Mouse (Mus musculus) layer of hippocampus, postnatal 36 days (tissue): ENCODE results near the gene Jkamp. TPM values are rescaled to one million over a fixed set of nuclear protein-coding genes. Genes with fewer than 3 reads are reported as not detected.
A peak's percentile ranks its signal among the peaks of the same experiment; 100 is the strongest.

Source experiments
- DNase-seq, 2 experiments: peaks; one replicate each; pipeline ENCODE4 v3.0.0; 2022
- microRNA-seq, 2 experiments: library from miRNA; unstranded; fragments of <30 nt; microRNA quantifications; one replicate each; pipeline ENCODE4 v1.2.0; 2021
- total RNA-seq, 2 experiments: library from RNA; stranded (reverse); gene quantifications; 2 replicates each; pipeline ENCODE4 v1.2.3; 2021

Jkamp gene
- total RNA-seq, 2 experiments from 2014 or later, result 52.5 to 52.9 TPM

DNA sequence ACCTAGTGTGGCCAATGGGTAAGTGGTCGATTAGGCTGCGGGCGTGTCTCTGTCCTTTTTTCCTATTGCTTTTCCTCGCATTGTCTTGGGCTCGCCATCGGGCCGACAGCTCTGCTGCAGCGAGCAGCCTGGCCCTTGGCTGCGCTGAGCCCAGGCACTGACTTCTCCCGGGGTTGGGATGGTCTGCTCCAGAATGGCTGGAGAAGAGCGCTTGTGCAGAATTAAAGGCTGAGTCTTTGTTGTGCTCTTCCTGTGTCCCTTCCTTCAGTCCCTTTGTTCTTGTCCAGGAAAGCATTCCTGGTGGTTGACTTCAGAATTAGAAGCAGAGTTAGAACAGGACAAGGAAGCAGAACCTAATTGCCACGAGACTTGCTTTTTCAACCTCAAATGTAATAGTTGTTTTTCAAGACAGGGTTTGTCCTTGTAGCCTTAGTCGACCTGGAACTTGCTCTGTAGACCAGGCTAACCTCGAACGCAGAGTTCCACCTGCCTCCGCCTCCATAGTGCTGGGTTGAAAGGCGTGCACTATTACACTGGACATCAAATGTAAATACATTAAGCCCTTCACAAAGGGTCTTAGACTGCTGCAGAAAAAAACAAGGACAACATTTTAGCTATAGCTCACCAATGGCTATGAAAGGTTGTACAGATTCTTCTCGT lies 907 bp downstream of the Jkamp start:
- DNase-seq, result no peak

DNA sequence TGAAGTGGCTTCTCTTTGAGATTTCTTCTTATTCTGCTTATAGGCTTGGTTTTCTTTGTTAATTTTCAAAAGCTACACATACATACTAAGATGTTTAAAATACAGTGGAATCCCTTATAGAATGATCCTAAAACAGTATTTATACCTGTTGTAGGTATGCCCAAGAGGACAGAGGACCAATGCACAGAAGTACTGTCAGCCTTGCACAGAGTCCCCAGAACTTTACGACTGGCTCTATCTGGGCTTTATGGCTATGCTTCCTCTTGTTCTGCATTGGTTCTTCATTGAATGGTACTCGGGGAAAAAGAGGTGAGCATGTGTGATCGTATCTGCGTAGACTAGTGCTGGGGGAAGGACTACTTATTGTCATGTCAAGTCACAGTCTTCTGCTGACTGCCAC lies 4.4 kb downstream of the Jkamp start:
- DNase-seq, result no peak

DNA sequence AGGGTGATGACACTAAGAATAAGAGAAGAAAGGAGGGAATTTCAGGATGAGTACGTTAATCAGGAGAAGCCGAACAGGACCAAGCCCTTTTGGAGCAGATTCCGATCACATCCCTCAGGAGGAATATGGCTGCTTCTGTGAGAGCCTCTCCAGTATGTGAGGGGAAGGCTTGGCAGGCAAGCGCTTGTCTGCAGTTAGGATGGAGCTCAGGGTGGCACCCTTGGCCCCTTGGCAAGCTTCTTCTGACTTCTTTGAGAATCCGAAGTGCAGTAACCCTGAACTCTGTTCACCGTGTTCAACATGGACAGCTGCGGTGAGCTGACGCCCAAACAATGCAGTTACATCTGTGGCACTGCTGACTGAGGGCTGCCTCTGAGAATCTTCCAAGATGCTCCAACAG lies 11.6 kb downstream of the Jkamp start:
- no peak for DNase-seq

DNA sequence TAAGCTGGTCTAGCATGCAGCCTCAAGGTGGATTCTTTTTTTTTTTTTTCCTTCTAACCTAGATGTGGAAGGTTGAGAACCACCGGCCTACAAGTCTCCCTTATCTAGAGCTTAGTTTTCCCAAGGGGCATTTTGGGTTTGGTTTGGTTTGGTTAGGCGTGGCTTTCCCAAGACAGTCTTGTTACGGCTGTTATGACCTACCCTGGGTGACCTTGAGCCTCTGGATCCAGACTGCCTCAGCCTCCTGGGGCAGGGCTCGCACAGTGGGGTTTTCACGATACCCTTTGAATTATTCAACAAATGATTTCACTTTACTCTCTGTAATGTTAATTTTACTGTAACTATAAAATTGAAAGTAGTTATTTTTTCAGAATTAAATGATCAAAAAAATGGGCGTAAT lies 17.4 kb downstream of the Jkamp start:
- no peak for DNase-seq

DNA sequence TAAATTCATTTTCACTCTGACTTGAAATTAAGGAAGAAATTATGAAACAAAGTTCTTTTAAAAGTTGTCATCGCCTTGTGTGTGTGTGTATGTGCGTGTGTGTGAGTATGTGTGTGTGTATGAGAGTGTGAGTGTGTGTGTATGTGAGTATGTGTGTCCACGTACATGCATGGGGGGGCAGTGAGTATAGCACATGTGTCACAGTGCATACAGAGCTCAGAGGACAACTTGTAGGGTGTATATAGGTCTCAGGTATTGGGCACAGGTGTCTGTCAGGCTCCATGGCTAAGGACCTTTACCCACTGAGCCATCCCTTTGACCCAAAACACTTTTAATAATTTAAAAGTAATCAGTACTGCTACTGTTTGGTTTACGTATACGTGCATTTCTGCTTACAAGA lies 18.6 kb downstream of the Jkamp start:
- DNase-seq, result no peak

DNA sequence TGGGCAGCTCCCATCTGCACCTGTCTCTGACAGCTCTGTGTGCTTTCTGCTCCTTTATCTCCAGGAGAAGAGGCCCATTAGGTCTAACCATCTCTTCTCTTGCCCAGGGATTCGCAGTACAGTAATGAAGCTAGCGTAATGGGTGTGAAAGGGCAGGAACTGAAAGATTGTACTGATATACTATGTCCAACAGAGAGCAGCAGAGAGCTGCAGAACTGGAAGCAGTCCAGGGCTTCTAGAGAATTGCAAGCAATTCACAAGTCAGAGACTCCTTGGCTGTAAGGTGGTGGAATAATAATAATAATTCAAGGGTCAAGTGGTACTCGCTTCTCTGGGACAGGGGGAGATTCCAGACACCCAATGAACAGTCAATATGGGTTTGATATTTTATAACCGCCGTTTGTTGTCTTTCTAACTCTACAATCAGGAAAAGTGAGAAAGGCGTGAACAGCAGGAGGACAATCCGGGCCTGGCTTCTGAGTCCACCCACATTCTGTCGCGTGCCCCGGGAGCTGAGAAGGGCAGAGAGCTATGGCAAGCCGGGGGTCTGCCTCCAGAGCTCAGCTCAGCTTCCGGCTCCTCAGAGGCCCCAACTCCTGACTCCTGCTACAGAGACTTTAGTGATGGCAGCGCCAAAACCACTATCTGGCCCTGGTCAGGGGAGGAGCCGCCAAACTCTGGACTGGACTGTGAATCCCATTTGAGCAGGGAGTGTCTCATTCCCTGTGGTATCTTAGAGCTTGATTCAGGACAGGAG lies 19.3 kb downstream of the Jkamp start:
- peak; percentile 28 to 61 for DNase-seq

DNA sequence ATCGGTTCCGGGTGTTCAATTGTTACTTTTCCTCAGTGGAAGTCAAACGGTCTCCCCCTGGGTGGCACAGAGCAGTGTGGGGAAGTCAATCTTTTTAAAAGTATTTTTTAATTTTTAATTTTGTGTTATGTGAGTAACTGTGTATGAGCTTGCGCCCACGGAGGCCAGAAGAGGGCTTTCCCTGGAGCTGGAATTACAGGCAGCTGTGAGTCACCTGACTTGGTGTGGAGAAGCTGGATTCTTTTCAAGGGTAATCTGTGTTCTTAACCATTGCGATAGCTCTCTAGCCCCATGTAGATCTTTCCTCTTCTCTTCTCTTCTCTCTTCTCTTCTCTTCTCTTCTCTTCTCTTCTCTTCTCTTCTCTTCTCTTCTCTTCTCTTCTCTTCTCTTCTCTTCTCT lies 29.7 kb downstream of the Jkamp start:
- no peak for DNase-seq

DNA sequence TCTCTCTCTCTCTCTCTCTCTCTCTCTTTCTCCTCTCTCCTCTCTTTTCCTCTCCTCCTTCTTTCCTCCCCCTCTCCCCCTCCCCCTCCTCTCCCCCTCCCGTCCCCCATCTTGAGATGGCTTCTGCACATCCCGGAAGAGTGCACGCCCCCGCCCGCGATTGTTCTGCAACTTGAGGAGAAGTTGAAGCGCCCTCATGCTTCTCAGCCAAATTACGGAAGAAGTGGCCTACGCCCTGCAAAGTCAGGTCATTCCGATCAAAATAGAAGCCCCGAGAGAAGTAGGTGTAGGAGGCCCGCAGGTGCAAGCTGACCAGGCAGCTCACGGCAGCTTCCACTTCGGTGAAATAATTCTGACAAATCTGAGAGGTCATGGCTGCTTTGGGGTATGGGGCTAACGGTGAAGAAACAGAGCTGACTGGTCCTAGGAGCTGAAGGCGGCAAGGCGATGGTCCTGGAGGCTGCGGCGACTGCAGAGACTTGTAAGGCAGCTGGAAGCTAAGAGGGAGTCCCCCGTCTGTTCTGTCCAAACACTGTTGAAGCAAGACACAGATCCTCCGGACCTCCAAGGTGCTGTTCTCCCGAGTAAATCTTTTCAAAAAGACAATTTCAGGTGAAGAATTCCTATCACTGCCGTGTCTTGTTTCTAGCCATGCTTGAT lies 30.4 kb downstream of the Jkamp start:
- no peak for DNase-seq

DNA sequence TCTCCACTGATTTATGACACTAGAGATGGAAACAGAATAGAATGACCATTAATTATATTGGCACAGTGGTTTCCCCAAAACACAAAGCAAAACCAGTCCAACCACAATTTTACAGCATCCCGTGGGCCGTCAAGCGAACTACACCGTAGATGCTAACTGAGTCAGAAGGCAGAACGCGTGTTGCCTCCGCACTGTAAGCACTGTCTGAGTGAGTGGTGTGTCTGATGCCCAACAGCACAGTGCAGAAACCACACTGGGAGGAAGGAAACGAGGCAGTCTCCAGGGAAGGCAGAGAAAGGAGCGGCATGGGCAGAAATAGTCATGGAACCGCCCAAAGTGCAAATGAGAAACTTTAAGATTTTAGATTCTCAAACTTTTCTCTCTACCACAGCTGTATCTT lies 43.8 kb downstream of the Jkamp start:
- DNase-seq, result no peak

DNA sequence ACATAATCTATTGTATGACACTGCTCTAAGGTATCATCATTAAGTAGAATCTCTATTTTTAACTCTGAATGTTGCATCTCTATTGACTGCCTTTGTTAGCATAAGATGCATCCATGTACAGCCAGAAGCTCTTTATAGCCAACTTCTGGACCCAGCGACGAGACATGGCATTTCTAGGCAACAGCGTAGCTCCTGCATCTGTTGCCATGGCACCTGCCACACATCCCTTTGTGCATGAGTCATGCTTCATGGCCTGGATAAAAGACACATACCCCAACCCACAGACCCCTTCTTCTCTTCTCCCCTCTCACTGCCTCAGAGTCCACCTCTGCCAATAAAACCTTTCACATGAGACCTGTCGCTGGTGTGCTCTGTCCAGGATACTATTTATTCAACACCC lies 65.4 kb downstream of the Jkamp start:
- peak; percentile 18 to 27 for DNase-seq

Small RNA genes within 50 kb of the gene (microRNA-seq; reads per million reads assigned to microRNA genes)
- gene Gm24466, result 0 reads per million in 2 experiments

Other genes with a start within 250 kb of the Jkamp start
- gene Gpr135, start 14.5 kb upstream of the Jkamp start, total RNA-seq, result 10 to 100 TPM; 10.9 to 12.1 TPM
- 1 to 10 TPM; 2.8 to 2.9 TPM for gene L3hypdh, start 150 bp upstream of the Jkamp start, total RNA-seq
- gene Ccdc175, start 99.4 kb downstream of the Jkamp start, total RNA-seq, result not detected